In the genomic region with DNA sequence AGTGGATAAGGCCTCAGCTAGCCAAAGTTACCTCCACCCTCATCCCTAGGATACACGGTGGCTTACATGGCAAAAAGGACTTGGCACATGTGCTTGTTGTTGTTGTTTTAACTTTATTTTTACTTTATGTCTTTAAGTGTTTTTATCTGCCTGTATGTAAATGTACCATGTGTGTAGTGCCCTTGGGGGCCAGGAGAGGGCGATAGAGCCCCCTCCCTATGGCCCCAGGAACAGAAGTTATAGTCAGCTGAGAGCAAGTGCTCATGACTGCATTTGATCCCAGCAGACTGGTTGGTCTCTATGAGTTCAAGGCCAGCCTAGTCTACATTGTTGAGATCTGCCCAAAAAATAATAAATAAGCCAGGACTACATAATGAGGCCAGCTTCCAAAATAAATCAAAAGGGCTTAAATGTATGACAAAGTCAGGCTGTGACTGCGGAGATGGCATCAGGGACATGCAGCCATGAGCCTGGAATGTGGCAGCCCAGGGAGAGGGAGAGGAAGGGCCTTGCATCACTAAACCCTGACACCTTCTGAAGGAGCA, we compare ENCODE assay signal across 13 mouse cellular contexts.
DNase-seq lines count a peak whose midpoint lies in the region; ATAC-seq and TF ChIP-seq lines count a peak whose summit lies in the region.
"Had no signal": no experiment of that assay in that cellular context is flagged by ENCODE, and none has a peak within 500 bp of the region (broad histone marks: within the 10 kb centered on the region; RNA-seq: fewer than 3 reads in every experiment).

No protein-coding gene starts in this region.

- H3K9me3 ChIP-seq in forebrain, postnatal 0 days (ENCODE audit: low read length), result no peaks in the 10 kb centered on the region
- H3K9me3 ChIP-seq in forebrain, embryonic 15.5 days, result no peaks in the 10 kb centered on the region
- H3K9me3 ChIP-seq in neural tube, embryonic 15.5 days (replicated peaks), result no peaks in the 10 kb centered on the region
- H3K9me3 ChIP-seq: embryonic facial prominence, embryonic 15.5 days; neural tube, embryonic 13.5 days had no signal

- ATAC-seq in forebrain, postnatal 0 days, result no peak
- no peak for ATAC-seq in forebrain, embryonic 15.5 days (replicated peaks)
- no peak for ATAC-seq in neural tube, embryonic 15.5 days (ENCODE audit: low FRiP score)

- 81% methylated on average over 3 of the region's 3 CpGs for WGBS in forebrain, postnatal 0 days
- 94% methylated on average over 3 of the region's 3 CpGs for WGBS in forebrain, embryonic 15.5 days
- WGBS in neural tube, embryonic 15.5 days, result 74% methylated on average over 3 of the region's 3 CpGs

- no peak for TF ChIP-seq POLR2A in testis, adult 2 months (IDR thresholded peaks at IDR 0.05; ENCODE audit: control insufficient read depth, low read depth, low read length)

- no peak for DNase-seq in forebrain, postnatal 0 days
- DNase-seq in testis, postnatal 10 days (ENCODE audit: low spot score), result no peak
- DNase-seq in forelimb bud, embryonic 11.5 days (ENCODE audit: low read depth, low spot score), result peak; percentile 13
- no peak for DNase-seq in right cerebral cortex, postnatal 4 days
- no peak for DNase-seq in heart, postnatal 14 days
- DNase-seq: cerebellum, adult 18-20 months; gastrocnemius, postnatal 10 days had no signal

- H3K36me3 ChIP-seq in forebrain, postnatal 0 days (ENCODE audit: insufficient read depth), result no peaks in the 10 kb centered on the region
- no peaks in the 10 kb centered on the region for H3K36me3 ChIP-seq in forebrain, embryonic 15.5 days
- H3K36me3 ChIP-seq in testis, adult 2 months (ENCODE audit: control insufficient read depth, insufficient read depth, low read length), result no peaks in the 10 kb centered on the region
- no peaks in the 10 kb centered on the region for H3K36me3 ChIP-seq in neural tube, embryonic 15.5 days
- H3K36me3 ChIP-seq: embryonic facial prominence, embryonic 15.5 days had no signal

- H3K4me1 ChIP-seq in forebrain, postnatal 0 days (ENCODE audit: insufficient read depth), result no peaks in the 10 kb centered on the region
- H3K4me1 ChIP-seq in forebrain, embryonic 15.5 days, result 0 out of 2 replicates have a peak, but pooled peaks cover 3% of the 10 kb centered on the region
- no peaks in the 10 kb centered on the region for H3K4me1 ChIP-seq in testis, adult 2 months (ENCODE audit: control insufficient read depth, insufficient read depth, low read length)
- H3K4me1 ChIP-seq in neural tube, embryonic 15.5 days, result peaks cover 17% of the 10 kb centered on the region

- no peak overlapping the region for H3K4me2 ChIP-seq in forebrain, postnatal 0 days (ENCODE audit: low read depth)
- H3K4me2 ChIP-seq in forebrain, embryonic 15.5 days (replicated peaks), result no peak overlapping the region
- no peak overlapping the region for H3K4me2 ChIP-seq in neural tube, embryonic 15.5 days
- H3K4me2 ChIP-seq: embryonic facial prominence, embryonic 15.5 days; neural tube, embryonic 13.5 days had no signal

- no peak overlapping the region for H3K9ac ChIP-seq in forebrain, postnatal 0 days
- no peak overlapping the region for H3K9ac ChIP-seq in forebrain, embryonic 15.5 days (replicated peaks)
- H3K9ac ChIP-seq in neural tube, embryonic 15.5 days (replicated peaks), result no peak overlapping the region
- H3K9ac ChIP-seq: embryonic facial prominence, embryonic 15.5 days; neural tube, embryonic 13.5 days had no signal

- TF ChIP-seq CTCF in forebrain, postnatal 0 days (IDR thresholded peaks at IDR 0.05; ENCODE audit: low read depth), result peak; percentile 36; the same call in 1 of the 2 replicates
- TF ChIP-seq CTCF in testis, adult 2 months (IDR thresholded peaks at IDR 0.05; ENCODE audit: control insufficient read depth, insufficient read depth, insufficient replicate concordance, low read depth, low read length), result peak; percentile 62; the same call in 1 of the 2 replicates

- intact Hi-C loops in heart, postnatal 14 days (cut with DNase I), result loop anchor here (5.0 kb wide), 1 partner anchor 77 kb away; no protein-coding TSS in a partner anchor

- no peak overlapping the region for H3K4me3 ChIP-seq in forebrain, postnatal 0 days (ENCODE audit: low read depth, low read length)
- H3K4me3 ChIP-seq in forebrain, embryonic 15.5 days, result no peak overlapping the region
- no peak overlapping the region for H3K4me3 ChIP-seq in testis, adult 2 months (ENCODE audit: control insufficient read depth, low read depth, low read length)
- H3K4me3 ChIP-seq in neural tube, embryonic 15.5 days (replicated peaks), result no peak overlapping the region
- H3K4me3 ChIP-seq: embryonic facial prominence, embryonic 15.5 days; neural tube, embryonic 13.5 days had no signal

- H3K27me3 ChIP-seq in forebrain, postnatal 0 days (ENCODE audit: insufficient read depth, low read length), result no peaks in the 10 kb centered on the region
- H3K27me3 ChIP-seq in forebrain, embryonic 15.5 days, result no peaks in the 10 kb centered on the region
- H3K27me3 ChIP-seq in testis, adult 2 months (ENCODE audit: control insufficient read depth, insufficient read depth, low read length), result no peaks in the 10 kb centered on the region
- no peaks in the 10 kb centered on the region for H3K27me3 ChIP-seq in neural tube, embryonic 15.5 days (replicated peaks)
- H3K27me3 ChIP-seq: embryonic facial prominence, embryonic 15.5 days; neural tube, embryonic 13.5 days had no signal

- no peak overlapping the region for H3K27ac ChIP-seq in forebrain, postnatal 0 days (ENCODE audit: low read depth, low read length)
- no peak overlapping the region for H3K27ac ChIP-seq in forebrain, embryonic 15.5 days (replicated peaks)
- H3K27ac ChIP-seq in testis, adult 2 months (ENCODE audit: control insufficient read depth, insufficient read depth, low read depth, low read length), result no peak overlapping the region
- no peak overlapping the region for H3K27ac ChIP-seq in neural tube, embryonic 15.5 days (replicated peaks)
- H3K27ac ChIP-seq: embryonic facial prominence, embryonic 15.5 days; macrophage; neural tube, embryonic 13.5 days had no signal
